Mouse (Mus musculus) intestine, embryonic 14.5 days (tissue): ENCODE data around the gene Mlana. TPM values are rescaled to one million over a fixed set of nuclear protein-coding genes. Genes with fewer than 3 reads are reported as not detected.

Source experiments
- ATAC-seq: fragments of 200-750 bp; cut with Nextera tagmentation; replicated peaks from 2 replicates; pipeline ENCODE4 v1.8.0; 2017; ENCODE audit warnings: low read depth, moderate number of reproducible peaks, moderate TSS enrichment, moderate library complexity; ENCODE audit not compliant: low FRiP score, low TSS enrichment
- DNase-seq: peaks from one replicate; pipeline ENCODE4 v3.0.0-alpha.2; 2018; ENCODE audit warnings: low spot score
- H3K27ac ChIP-seq: fragments of 300-500 bp; sonication (generic); 2 replicates; pipeline ENCODE4 v1.5.1; 2014; ENCODE audit warnings: low read depth, mild to moderate bottlenecking, control low read depth
- H3K27me3 ChIP-seq: fragments of 300-500 bp; sonication (generic); replicated peaks from 2 replicates; pipeline ENCODE4 v1.6.1; 2014; ENCODE audit warnings: low read length, control low read depth; ENCODE audit not compliant: control insufficient read depth, insufficient read depth
- H3K36me3 ChIP-seq: fragments of 300-500 bp; sonication (generic); 2 replicates; pipeline ENCODE4 v1.6.1; 2014; ENCODE audit warnings: low read length, control low read depth; ENCODE audit not compliant: control insufficient read depth, insufficient read depth
- H3K4me1 ChIP-seq: fragments of 300-500 bp; sonication (generic); replicated peaks from 2 replicates; pipeline ENCODE4 v1.6.1; 2014; ENCODE audit warnings: low read length, control low read depth, mixed read lengths; ENCODE audit not compliant: control insufficient read depth, insufficient read depth
- H3K4me2 ChIP-seq: fragments of 300-500 bp; sonication (generic); 2 replicates; pipeline ENCODE4 v1.6.1; 2014; ENCODE audit warnings: low read length
- H3K4me3 ChIP-seq: fragments of 300-500 bp; sonication (generic); 2 replicates; pipeline ENCODE4 v1.5.1; 2014; ENCODE audit warnings: low read depth, low read length, control low read depth, mixed read lengths
- H3K9ac ChIP-seq: fragments of 300-500 bp; sonication (generic); 2 replicates; pipeline ENCODE4 v1.6.1; 2014; ENCODE audit warnings: mild to moderate bottlenecking, low read length
- H3K9me3 ChIP-seq: fragments of 300-500 bp; sonication (generic); 2 replicates; pipeline ENCODE4 v1.6.1; 2016; ENCODE audit warnings: low read length, control low read depth; ENCODE audit not compliant: control insufficient read depth
- WGBS: fragments of 180-500 bp; shearing (Covaris S2); extraction: QIAGEN DNeasy Blood & Tissue Kit; methylation state at CpG from one replicate; pipeline ENCODE4 v1.1.7; 2014; 5-methylcytosine and 5-hydroxymethylcytosine counted together
- polyA plus RNA-seq: library from polyadenylated mRNA; unstranded; fragments of >200 nt; fragmentation: Nextera tagmentation; extraction: Ambion mirVana; gene quantifications from 2 replicates; pipeline ENCODE4 v1.2.1, GENCODE M21; 2014

The Mlana gene
- polyA plus RNA-seq, result not detected in 2 replicates

- 70% methylated on average over 3 of the region's 3 CpGs for WGBS
- H3K36me3 ChIP-seq, result no peaks in the 10 kb centered on the region
- no peak within 1 kb of the TSS for H3K9ac ChIP-seq
- no peak within 1 kb of the TSS for H3K4me2 ChIP-seq
- 0 out of 2 replicates have a peak, but pooled peaks cover 2% of the 10 kb centered on the region for H3K9me3 ChIP-seq
- ATAC-seq (no peak), DNase-seq (no peak)
- no peaks in the 10 kb centered on the region for H3K27me3 ChIP-seq
- H3K27ac ChIP-seq, result no peak within 1 kb of the TSS
- no peaks in the 10 kb centered on the region for H3K4me1 ChIP-seq
- no peak within 1 kb of the TSS for H3K4me3 ChIP-seq
Measured at GRCm38 (mm10) chr19:29697245-29697874, at the start of gene Mlana. TSS of gene Mlana (plus strand) at chr19:29697824.

- H3K4me3 ChIP-seq, result peak overlapping the region; percentile 83
- 23% methylated on average over 4 of the region's 4 CpGs for WGBS
- peaks cover 3% of the 10 kb centered on the region; the same call in 1 of the 2 replicates for H3K9me3 ChIP-seq
- no peak overlapping the region for H3K27ac ChIP-seq
- no peaks in the 10 kb centered on the region for H3K27me3 ChIP-seq
- DNase-seq (no peak), ATAC-seq (no peak)
- H3K4me1 ChIP-seq, result no peaks in the 10 kb centered on the region
- peak overlapping the region; percentile 59 for H3K4me2 ChIP-seq
- peak overlapping the region; percentile 81 for H3K9ac ChIP-seq
- no peaks in the 10 kb centered on the region for H3K36me3 ChIP-seq
Measured at GRCm38 (mm10) chr19:29648550-29648914, 49.1 kb upstream of the Mlana start.

- no peak for ATAC-seq
Measured at GRCm38 (mm10) chr19:29649683-29650082, 47.9 kb upstream of the Mlana start.

GRCm38 (mm10) chr19:29653768-29654265, 43.8 kb upstream of the Mlana start:
- Histone ChIP-seq H3K9me3 (no peaks in the 10 kb centered on the region), H3K4me1 (no peaks in the 10 kb centered on the region), H3K9ac (no peak overlapping the region), H3K36me3 (no peaks in the 10 kb centered on the region), H3K27ac (no peak overlapping the region), H3K27me3 (no peaks in the 10 kb centered on the region), H3K4me3 (no peak overlapping the region), H3K4me2 (no peak overlapping the region)
- 87% methylated on average over 9 of the region's 9 CpGs for WGBS
- DNase-seq (no peak), ATAC-seq (no peak)

More at GRCm38 (mm10) chr19:29649683-29650082, 47.9 kb upstream of the Mlana start:
- Histone ChIP-seq H3K9ac (no peak overlapping the region), H3K36me3 (no peaks in the 10 kb centered on the region), H3K4me1 (no peaks in the 10 kb centered on the region), H3K27ac (no peak overlapping the region), H3K4me3 (no peak overlapping the region), H3K27me3 (no peaks in the 10 kb centered on the region), H3K9me3 (peaks cover 2% of the 10 kb centered on the region; the same call in 1 of the 2 replicates), H3K4me2 (no peak overlapping the region)
- 78% methylated on average over 1 of the region's 1 CpGs for WGBS
- no peak for DNase-seq

GRCm38 (mm10) chr19:29655148-29655547, 42.5 kb upstream of the Mlana start:
- Histone ChIP-seq H3K27ac (no peak overlapping the region), H3K4me3 (no peak overlapping the region), H3K9me3 (no peaks in the 10 kb centered on the region), H3K4me1 (no peaks in the 10 kb centered on the region), H3K27me3 (no peaks in the 10 kb centered on the region), H3K4me2 (no peak overlapping the region), H3K9ac (no peak overlapping the region), H3K36me3 (no peaks in the 10 kb centered on the region)
- ATAC-seq, result no peak
- no peak for DNase-seq
- WGBS, result 52% methylated on average over 6 of the region's 6 CpGs

GRCm38 (mm10) chr19:29656029-29656428, 41.6 kb upstream of the Mlana start:
- no peaks in the 10 kb centered on the region for H3K27me3 ChIP-seq
- H3K27ac ChIP-seq, result no peak overlapping the region
- DNase-seq (no peak), ATAC-seq (no peak)
- no peaks in the 10 kb centered on the region for H3K36me3 ChIP-seq
- H3K4me1 ChIP-seq, result no peaks in the 10 kb centered on the region
- H3K4me3 ChIP-seq, result no peak overlapping the region
- H3K9me3 ChIP-seq, result no peaks in the 10 kb centered on the region
- no peak overlapping the region for H3K4me2 ChIP-seq
- no peak overlapping the region for H3K9ac ChIP-seq
- 86% methylated on average over 4 of the region's 4 CpGs for WGBS

- Histone ChIP-seq H3K4me1 (no peaks in the 10 kb centered on the region), H3K27ac (no peak overlapping the region), H3K4me2 (no peak overlapping the region), H3K27me3 (no peaks in the 10 kb centered on the region), H3K4me3 (no peak overlapping the region), H3K9me3 (no peaks in the 10 kb centered on the region), H3K36me3 (no peaks in the 10 kb centered on the region), H3K9ac (no peak overlapping the region)
- ATAC-seq (no peak), DNase-seq (no peak)
- WGBS, result 81% methylated on average over 5 of the region's 5 CpGs
Measured at GRCm38 (mm10) chr19:29656620-29657019, 41.0 kb upstream of the Mlana start.

GRCm38 (mm10) chr19:29657033-29657432, 40.6 kb upstream of the Mlana start:
- Histone ChIP-seq H3K4me1 (no peaks in the 10 kb centered on the region), H3K36me3 (no peaks in the 10 kb centered on the region), H3K27ac (no peak overlapping the region), H3K9me3 (no peaks in the 10 kb centered on the region), H3K27me3 (no peaks in the 10 kb centered on the region), H3K4me3 (no peak overlapping the region), H3K4me2 (no peak overlapping the region), H3K9ac (no peak overlapping the region)
- WGBS, result 46% methylated on average over 3 of the region's 3 CpGs
- ATAC-seq (no peak), DNase-seq (no peak)

- no peaks in the 10 kb centered on the region for H3K4me1 ChIP-seq
- H3K27me3 ChIP-seq, result no peaks in the 10 kb centered on the region
- H3K36me3 ChIP-seq, result no peaks in the 10 kb centered on the region
- no peaks in the 10 kb centered on the region for H3K9me3 ChIP-seq
- H3K4me3 ChIP-seq, result no peak overlapping the region
- DNase-seq (no peak), ATAC-seq (no peak)
- 90% methylated on average over 2 of the region's 2 CpGs for WGBS
- no peak overlapping the region for H3K27ac ChIP-seq
- H3K4me2 ChIP-seq, result no peak overlapping the region
- no peak overlapping the region for H3K9ac ChIP-seq
Measured at GRCm38 (mm10) chr19:29657558-29657957, 40.1 kb upstream of the Mlana start.
